Mouse (Mus musculus) layer of hippocampus, adult 2 months (tissue): ENCODE measurements around the gene Pcsk6. TPM values are rescaled to one million over a fixed set of nuclear protein-coding genes. Genes with fewer than 3 reads are reported as not detected.
A peak's percentile ranks its signal among the peaks of the same experiment; 100 is the strongest.

Experiments
- DNase-seq, 2 experiments: peaks; one replicate each; pipeline ENCODE4 v3.0.0; 2022; ENCODE audit warnings: low spot score in 2 of 2
- H3K27ac ChIP-seq: fragments of 200-600 bp; 2 replicates; pipeline ENCODE4 v1.8.1; 2022
- H3K4me3 ChIP-seq: fragments of 200-600 bp; 2 replicates; pipeline ENCODE4 v1.8.1; 2022; ENCODE audit warnings: mild to moderate bottlenecking
- CTCF ChIP-seq: fragments of 200-600 bp; conservative IDR thresholded peaks from 2 replicates; pipeline ENCODE4 v1.8.1; 2022; ENCODE audit warnings: antibody characterized with exemption, mild to moderate bottlenecking, moderate library complexity
- total RNA-seq, 2 experiments: library from RNA; stranded (reverse); gene quantifications; 2 replicates each; pipeline ENCODE4 v1.2.3; 2021

Gene Pcsk6
- total RNA-seq, 2 experiments from 2014 or later = 16.4 to 17.1 TPM

DNA sequence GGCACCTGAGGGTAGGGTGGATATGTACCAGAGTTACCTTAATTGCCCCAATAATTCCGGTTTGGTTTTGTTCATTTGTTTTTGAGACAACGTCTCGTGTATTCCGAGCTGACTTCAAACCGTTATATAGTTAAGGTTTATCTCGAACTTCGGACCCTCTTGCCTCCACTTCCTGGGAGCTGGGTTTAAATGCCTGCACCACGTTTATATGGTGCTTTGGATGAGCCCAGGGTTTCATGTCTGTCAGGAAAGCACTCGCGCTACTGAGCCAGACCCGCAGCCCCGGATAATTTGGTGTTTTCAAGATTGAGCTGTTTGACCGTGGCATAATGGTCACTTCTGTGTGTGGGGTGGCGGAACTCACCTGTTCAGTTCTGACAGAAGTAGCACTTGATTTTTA is 199.5 kb downstream of the Pcsk6 start:
- Histone ChIP-seq H3K4me3 (peak overlapping the region; percentile 99), H3K27ac (peak overlapping the region; percentile 76)
- DNase-seq = no peak
- no peak for TF ChIP-seq CTCF

DNA sequence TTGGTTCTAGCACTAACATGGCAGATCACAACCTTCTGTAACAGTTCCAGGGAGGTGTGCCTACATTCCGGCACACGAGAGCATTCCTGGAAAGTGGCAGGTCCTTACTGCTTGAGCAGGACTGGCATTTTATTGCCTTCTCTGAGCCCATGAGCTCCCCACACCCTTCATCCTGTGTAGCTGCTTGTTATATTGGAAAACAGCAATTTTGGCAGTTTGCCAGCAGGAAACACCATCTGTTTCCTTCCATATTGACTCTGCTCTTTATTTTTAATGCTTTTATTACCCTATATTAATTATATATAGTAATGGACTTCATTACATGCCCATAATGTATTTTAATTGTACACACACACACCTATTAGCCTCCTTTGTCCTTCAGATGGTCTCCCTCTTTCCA is 214.9 kb downstream of the Pcsk6 start:
- TF ChIP-seq CTCF = no peak
- no peak overlapping the region for H3K4me3 ChIP-seq
- H3K27ac ChIP-seq = peak overlapping the region; percentile 6; the same call in 1 of the 2 replicates
- peak; percentile 29 to 44 for DNase-seq

DNA sequence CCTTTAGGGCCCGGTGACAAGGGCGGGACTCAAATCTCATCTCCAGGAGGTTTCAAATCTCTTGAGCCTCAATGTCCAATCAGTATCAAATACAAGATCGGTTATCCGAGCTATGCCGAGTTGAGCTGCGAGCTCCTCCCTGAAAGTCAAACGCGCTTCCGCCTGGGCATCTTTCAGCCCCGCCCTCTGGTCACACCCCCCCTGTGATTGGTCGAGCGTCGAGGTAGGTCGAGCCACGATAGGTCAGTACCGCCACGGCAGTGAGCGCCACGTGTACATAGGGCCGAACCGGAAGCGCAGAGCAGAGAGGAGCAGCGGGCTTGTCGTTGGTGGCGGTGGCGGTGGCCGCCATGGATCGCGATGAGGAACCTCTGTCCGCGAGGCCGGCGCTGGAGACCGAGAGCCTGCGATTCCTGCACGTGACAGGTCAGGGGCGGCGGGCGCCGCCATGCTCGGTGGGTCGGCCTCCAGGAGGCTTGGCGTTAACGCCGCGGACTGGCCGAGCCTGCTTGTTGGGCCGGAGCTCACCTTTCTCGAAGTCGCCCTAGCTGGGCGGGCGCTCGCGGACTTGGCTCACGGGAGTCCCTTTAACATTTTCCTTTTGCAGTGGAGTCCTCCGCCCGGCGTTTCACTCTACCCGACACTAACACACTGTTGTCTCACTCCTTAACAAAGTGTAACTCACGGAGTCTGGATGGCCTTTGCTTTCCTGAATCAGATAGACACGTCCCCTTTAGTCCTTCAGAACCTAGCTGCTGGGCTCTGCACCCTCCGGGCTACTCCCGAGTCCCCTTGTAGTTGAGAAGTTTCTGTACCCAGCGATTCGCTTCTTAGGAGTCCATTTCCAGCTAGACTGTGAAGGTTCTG is 218.1 kb downstream of the Pcsk6 start, which contains the start of gene Selenos:
Selenos (plus strand) TSS at position 286 of the 867 bp plus-strand sequence.
- no peak for TF ChIP-seq CTCF
- DNase-seq = peak; percentile 94 to 98
- Histone ChIP-seq H3K27ac (peak within 1 kb of the TSS; percentile 93), H3K4me3 (peak within 1 kb of the TSS; percentile 86)

DNA sequence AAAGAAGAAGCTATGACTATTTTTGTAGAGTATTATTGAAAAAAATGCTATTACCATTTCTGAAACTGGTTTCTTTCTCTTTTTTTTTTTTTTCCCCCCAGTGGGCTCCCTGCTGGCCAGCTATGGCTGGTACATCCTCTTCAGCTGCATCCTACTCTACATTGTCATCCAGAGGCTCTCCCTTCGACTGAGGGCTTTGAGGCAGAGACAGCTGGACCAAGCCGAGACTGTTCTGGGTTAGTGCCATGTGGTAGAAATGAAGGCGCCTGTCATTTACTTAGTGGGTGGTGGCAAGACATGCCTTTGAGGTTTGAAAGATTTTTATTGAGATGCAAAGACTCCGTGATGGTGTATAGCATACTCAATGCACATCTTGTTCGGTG is 218.7 kb downstream of the Pcsk6 start:
- TF ChIP-seq CTCF = peak; percentile 60
- no peak for DNase-seq
- H3K4me3 ChIP-seq = peak overlapping the region; percentile 86
- H3K27ac ChIP-seq = peak overlapping the region; percentile 93; the same call in 1 of the 2 replicates

DNA sequence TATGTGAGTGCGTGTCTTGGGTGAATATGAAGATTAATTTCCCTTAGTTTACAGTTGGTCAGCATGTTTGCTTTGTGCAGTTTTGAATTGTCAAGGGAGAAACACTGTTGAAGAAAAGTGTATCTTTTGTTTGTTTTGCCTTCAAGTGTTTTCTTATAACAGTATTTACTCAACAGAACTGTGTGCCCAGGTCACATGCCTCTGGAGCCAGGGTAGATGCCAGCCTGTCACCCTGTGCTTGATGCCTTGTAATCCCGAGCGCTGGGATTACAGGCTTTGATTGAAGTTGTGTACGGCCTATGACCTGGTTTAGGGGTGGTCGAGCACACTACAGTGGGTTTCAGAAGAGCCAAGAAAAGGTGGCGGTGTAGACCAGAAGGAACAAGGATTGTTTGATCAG is 222.2 kb downstream of the Pcsk6 start:
- TF ChIP-seq CTCF = no peak
- no peak for DNase-seq
- Histone ChIP-seq H3K27ac (peak overlapping the region; percentile 19; the same call in 1 of the 2 replicates), H3K4me3 (no peak overlapping the region)

DNA sequence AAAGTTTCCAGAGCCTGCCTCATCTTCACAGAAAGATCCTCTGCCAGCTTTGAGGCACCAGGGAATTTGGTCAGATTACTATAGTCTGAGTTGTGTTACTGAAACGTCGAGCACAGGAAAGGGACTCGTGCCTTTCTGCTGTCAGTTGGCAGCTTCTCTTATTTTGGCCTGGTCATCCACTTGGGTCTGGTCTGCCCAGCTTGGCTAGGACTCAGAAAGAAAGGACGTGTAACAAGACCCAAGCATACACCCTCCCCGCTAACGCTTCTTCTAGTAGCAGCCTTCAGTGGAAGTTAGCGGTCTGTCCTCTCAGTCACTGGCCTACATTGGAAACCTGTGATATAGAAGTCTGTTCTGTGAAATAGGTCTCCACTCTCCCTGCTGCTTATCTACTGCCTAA is 223.0 kb downstream of the Pcsk6 start:
- Histone ChIP-seq H3K27ac (no peak overlapping the region), H3K4me3 (no peak overlapping the region)
- no peak for TF ChIP-seq CTCF
- DNase-seq = no peak

DNA sequence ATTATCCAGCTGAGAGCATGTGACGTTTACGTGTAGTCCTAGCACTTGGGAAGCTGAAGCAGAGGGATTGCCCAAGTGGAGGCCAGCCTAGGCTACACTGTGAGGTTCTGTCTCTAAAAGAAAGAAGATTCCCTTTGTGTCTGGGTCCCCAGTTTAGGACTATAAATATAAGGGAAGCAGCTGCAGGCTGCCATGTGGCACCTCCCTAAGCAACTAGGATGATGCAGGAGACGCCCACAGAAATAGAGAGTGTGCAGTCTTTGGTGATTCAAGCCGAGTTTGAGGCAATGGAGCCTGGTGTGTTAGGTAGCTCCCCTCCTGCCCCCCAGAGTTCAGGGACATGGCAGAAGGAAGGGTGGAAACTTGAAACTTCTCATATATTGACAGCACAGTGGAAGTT is 226.1 kb downstream of the Pcsk6 start:
- H3K4me3 ChIP-seq = no peak overlapping the region
- peak overlapping the region; percentile 62 for H3K27ac ChIP-seq
- peak; percentile 41 to 59 for DNase-seq
- no peak for TF ChIP-seq CTCF

DNA sequence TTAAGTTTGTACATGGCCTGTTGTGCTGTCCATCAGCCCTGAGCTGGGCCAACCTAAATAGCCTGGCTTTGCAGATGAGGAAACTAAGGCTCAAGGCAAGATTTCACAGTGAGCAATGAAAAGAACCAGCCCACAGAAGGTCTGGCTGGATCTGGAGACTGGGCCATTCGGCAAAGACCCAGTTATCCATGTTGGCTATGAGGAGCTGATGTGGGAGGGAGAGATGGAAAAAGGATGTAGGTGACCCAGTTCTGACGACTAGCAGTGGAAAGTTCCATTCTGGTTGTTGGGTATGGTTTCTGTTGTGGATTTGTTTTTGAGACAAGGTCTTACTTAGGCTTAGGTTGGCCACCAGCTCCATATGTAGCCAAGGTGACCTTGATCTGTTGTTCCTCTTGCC is 226.5 kb downstream of the Pcsk6 start:
- no peak for TF ChIP-seq CTCF
- no peak for DNase-seq
- Histone ChIP-seq H3K27ac (0 out of 2 replicates have a peak overlapping the region, but pooled peaks have one; percentile 62), H3K4me3 (no peak overlapping the region)

DNA sequence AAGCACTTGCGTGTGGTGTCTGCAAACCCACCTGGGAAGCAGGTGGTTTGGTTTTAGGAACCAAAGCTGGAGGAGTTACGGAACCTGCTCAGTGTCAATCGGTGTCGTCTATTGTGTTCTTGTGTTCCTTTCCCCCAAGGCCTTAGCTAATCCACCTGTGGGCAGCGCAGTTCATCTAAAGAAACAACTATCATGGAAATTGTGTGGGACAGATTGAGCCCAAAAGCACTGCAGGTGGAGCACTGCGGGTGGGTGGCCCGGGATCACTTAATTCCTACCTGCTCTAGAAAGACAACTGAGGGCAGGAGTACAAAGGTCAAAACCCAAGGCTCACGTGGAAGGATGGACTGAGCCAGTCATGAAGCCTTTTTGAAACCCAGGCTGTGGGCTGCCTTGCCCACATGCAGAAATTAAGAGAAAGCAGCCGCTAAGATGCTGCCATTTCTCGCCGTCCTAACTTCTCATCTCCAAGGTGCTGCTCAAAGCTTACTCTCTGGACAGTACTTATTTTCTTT is 229.2 kb downstream of the Pcsk6 start:
- DNase-seq = no peak
- Histone ChIP-seq H3K4me3 (no peak overlapping the region), H3K27ac (no peak overlapping the region)
- TF ChIP-seq CTCF = no peak

DNA sequence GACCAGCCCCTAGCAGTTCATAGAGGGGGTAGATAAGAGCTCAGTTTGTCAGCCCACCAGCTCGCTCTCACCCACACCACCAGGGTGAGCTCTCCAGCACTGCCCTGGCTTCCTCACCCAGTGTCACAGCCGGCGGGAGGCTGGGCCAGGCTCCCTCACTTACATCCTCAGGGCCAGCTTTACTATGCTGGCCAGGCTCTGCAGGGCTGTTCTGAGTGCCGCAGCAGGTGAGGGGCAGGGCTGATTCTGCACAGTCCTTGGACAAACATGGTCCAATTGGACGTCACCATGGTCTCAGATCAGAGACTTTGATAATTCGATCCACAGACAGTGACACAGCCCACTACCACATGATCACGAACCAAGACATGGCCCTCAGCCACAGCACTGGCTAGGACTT is 230.0 kb downstream of the Pcsk6 start:
- H3K4me3 ChIP-seq = no peak overlapping the region
- no peak for DNase-seq
- H3K27ac ChIP-seq = no peak overlapping the region
- TF ChIP-seq CTCF = no peak

DNA sequence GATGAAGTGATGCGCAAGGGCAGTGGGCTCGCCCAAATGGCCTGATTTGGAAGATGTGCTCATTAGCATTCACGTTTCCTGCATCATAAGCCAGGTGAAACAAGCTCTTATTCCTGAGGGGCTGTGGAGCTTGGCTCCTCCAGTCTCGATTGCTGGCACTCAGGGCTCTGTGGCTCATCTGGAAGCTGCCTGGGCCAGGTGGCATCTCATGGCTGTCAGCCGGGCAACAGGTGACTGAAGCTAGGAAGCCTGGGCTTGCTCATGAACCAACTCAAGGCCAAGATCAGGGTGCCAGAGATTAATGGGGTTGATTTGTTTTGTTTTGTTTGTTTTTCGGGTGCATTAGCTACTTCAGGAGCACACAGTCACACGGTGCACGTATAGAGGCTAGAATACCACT is 231.1 kb downstream of the Pcsk6 start:
- DNase-seq = no peak
- no peak overlapping the region for H3K27ac ChIP-seq
- no peak overlapping the region for H3K4me3 ChIP-seq
- TF ChIP-seq CTCF = no peak

DNA sequence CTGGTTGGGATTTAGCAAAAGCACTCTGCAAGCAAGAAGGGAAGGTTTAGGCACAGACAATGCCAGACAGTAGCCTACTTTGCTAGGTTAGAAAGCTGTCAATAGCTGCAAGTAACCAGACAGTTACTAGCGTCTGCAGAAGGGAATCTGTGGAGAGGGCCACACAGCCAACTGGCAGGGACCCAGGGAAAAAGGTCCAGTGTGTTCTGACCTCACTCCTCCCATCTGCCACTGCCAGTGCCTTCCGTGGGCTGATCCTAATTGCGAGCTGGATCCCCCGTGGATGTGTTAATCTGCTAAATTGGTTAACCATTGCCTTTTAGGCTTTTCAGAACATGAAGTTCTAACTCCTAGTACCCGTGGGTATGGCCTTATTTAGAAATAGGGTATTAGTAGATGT is 232.6 kb downstream of the Pcsk6 start:
- no peak overlapping the region for H3K4me3 ChIP-seq
- no peak for DNase-seq
- no peak for TF ChIP-seq CTCF

DNA sequence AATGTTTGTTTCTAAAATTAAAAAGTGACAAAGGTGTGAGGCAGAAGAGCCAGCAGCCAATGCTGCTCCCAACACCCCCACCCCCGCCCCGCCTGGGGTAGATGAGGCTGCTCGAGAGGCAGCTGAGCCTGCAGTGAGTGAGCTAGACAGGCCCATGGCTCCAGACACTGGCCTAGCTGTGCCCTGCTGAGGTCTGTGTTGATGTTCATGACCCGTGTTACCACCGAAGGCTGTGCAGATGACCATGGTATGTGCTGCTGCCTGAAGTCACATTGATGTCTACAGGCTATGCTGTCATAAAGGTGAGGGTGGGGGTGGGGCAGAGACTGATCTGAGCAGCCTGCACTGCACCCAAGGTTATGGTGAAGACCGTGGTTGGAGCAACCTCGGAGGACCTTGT is 237.3 kb downstream of the Pcsk6 start:
- Histone ChIP-seq H3K4me3 (no peak overlapping the region), H3K27ac (no peak overlapping the region)
- TF ChIP-seq CTCF = no peak
- no peak for DNase-seq

More for the DNA sequence above, 232.6 kb downstream of the Pcsk6 start:
- no peak overlapping the region for H3K27ac ChIP-seq

Other genes starting within 250 kb of the Pcsk6 start
- gene Tarsl2, start 216.8 kb upstream of the Pcsk6 start, total RNA-seq = 10 to 100 TPM; 31.3 to 35.3 TPM
- gene Tm2d3, start 170.6 kb upstream of the Pcsk6 start, total RNA-seq = 10 to 100 TPM; 41.3 to 48.2 TPM
- gene Gm45213, start 181.9 kb downstream of the Pcsk6 start, total RNA-seq = not detected
- gene Snrpa1, start 197.3 kb downstream of the Pcsk6 start, total RNA-seq = 10 to 100 TPM; 33.0 to 33.8 TPM
- gene Selenos, start 217.9 kb downstream of the Pcsk6 start, total RNA-seq = 10 to 100 TPM; 50.6 to 57.3 TPM
- 10 to 100 TPM; 14.2 to 14.6 TPM for gene Chsy1, start 247.8 kb downstream of the Pcsk6 start, total RNA-seq